Mouse (Mus musculus): ENCODE results near the gene Slamf6.
"Not testable (repeated sequence)": the region's sequence is repeated elsewhere in the genome, so short reads cannot be mapped to it uniquely, and the experiment has no call there.

The Slamf6 gene

GRCm38 (mm10) chr1:171917305-171918039 lies at the start of gene Slamf6:
Gene Slamf6 (plus strand): TSS chr1:171917515.
- no peak for DNase-seq (ENCODE audit: low spot score)

- no peak for DNase-seq (ENCODE audit: low spot score)
These were observed 30.3 kb upstream of the Slamf6 start for GRCm38 (mm10) chr1:171886989-171887388.

DNA sequence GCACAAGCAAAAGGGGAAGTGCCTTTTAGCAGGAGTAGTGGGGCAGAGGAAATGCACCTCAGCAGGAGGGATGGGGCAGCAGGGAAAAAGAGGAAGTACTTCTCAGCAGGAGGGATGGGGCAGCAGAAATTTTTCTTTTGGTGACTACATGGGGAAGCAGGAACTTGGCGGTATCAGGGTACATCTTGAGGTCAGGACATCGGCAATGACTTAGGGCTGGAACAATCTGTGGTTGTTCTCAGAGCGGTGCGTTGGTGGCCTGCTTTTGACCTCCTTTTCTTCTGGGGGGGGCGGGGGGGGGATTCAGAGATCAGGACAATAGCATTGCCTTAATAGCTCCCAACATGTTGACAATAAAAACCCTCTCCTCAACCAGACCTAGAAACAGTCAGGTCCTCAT lies 22.0 kb upstream of the Slamf6 start, which contains the start of gene Gm10521:
TSS of gene Gm10521 (plus strand) at position 301 of the 400 bp plus-strand sequence.
- DNase-seq (ENCODE audit: low spot score): not testable (repeated sequence)

- no peak for DNase-seq (ENCODE audit: low spot score)
These were observed 13.3 kb upstream of the Slamf6 start for GRCm38 (mm10) chr1:171904011-171904410.

GRCm38 (mm10) chr1:171915638-171916458 lies 1.5 kb upstream of the Slamf6 start:
- no peak for DNase-seq (ENCODE audit: low spot score)

DNA sequence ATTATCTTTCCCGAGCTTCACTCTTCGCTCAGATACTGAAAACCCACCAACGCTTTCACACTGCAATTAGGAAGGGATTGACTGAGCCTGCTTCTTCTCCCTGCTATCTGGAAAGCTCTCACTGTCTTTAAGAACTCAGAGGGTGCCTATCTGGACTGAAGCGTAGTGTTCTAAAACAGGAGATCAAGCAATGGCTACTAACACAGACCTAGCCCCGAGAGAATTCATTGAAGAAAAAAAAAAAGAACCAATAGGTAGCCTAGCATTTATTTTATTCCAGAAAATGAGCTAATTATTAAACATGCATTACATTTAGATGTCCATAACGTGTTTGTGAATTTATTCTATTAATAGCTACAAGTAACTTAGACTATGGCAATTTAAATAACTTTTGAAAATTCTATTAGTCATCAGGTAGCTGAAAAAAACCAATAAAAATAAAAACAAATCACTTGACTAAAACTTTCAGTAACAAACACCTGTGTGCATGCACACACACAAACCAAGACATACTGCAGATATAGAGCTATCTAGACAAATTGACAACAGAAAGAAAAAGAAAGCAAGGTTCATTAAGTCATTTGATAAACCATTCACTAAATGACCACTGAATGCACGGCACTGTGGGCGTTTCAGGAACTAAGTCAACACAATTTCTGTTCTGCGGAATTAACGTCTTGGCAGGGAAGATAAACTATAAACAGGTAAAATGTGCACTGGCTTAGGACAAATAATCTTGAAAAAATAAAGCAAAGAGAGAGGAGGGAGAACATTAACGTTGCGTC lies 1.0 kb downstream of the Slamf6 start:
- no peak for DNase-seq (ENCODE audit: low spot score)

GRCm38 (mm10) chr1:171919193-171919592 lies 1.9 kb downstream of the Slamf6 start:
- no peak for DNase-seq (ENCODE audit: low spot score)

GRCm38 (mm10) chr1:171919901-171920510 lies 2.7 kb downstream of the Slamf6 start:
- DNase-seq (ENCODE audit: low spot score): no peak

DNA sequence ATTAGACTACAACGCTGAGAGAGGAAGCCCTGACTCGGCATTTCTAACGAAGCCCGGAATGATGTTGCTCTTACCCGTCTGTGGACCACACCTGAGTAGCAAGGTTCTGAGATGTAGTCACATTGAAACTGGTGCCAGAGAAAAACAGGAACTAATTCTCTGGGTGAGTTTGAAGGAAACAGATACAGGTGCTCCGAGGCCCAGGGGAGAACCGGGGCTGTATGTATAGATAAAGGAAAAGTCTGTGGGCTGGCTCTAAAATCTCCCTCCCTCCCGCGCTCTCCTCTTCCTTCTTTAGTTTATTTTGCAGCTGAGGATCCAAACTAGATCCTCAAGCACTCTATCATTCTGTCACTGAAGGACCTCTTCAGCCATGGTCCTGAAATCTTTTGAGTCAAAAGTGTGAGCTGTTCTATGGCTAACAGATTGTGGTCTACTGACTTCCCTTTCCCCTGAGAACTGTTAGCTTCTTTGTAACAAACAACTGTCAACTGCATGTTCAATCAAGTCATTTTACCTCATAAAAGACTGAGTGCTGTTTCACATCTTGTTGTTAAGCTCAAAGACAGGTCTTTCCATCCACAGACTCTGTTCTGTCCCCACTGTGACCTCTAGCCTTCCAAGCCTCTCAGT lies 3.8 kb downstream of the Slamf6 start:
- DNase-seq (ENCODE audit: low spot score): no peak

GRCm38 (mm10) chr1:171921641-171922040 lies 4.3 kb downstream of the Slamf6 start:
- no peak for DNase-seq (ENCODE audit: low spot score)

DNA sequence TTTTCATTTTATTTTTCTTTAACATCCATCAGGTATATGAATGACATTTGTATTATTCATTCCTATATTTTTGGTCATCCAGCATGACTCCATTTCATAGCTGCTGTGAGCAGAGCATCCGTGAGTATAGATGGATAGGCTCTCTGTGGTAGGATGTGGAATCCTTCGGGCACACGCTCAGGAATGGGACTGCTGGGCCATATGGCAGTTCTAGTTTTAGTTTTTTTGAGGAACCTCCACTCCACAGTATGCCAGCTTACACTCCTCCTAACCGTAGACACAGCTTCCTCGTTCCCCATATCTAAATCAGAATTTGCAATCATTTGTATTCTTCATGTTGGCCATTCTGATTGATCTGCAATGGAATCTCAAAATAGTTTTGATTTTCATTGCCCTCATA lies 5.5 kb downstream of the Slamf6 start:
- no peak for DNase-seq (ENCODE audit: low spot score)

DNA sequence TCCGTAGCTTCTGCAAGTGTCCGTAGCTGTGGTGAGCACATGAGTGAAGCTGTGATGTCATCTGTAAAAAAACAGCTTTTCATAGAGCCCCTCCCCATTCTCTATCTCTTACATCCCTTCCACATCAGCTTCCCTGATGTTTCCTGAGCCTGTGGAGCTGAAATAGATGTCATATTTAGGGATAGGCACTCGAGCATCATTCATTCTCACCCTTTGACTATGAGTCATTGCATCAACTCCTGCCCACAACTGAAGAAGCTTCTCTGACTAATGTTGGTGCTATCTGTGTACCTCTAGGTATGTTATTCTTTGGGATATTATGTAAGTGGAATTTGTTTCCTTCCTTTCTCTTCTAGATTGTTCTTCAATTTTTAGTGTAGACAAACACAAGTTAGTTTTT lies 7.6 kb downstream of the Slamf6 start:
- no peak for DNase-seq (ENCODE audit: low spot score)

DNA sequence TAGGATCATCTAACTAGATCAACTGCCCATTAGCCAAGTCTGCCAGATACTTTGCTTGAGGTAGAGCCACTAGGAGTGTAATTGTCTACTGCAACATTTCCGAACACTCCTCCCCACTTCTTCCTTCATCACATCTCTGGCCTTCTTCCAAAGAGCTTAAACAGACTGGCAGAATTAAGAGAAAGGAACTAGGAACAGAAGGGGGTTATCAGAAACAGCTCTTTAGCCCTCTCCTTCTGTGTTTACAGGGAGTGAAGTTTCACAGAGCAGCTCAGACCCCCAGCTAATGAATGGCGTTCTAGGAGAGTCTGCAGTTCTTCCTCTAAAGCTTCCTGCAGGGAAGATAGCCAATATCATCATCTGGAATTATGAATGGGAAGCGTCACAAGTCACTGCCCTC lies 16.5 kb downstream of the Slamf6 start:
- no peak for DNase-seq (ENCODE audit: low spot score)

- no peak for DNase-seq (ENCODE audit: low spot score)
These were observed 21.9 kb downstream of the Slamf6 start for GRCm38 (mm10) chr1:171938952-171939948.

DNA sequence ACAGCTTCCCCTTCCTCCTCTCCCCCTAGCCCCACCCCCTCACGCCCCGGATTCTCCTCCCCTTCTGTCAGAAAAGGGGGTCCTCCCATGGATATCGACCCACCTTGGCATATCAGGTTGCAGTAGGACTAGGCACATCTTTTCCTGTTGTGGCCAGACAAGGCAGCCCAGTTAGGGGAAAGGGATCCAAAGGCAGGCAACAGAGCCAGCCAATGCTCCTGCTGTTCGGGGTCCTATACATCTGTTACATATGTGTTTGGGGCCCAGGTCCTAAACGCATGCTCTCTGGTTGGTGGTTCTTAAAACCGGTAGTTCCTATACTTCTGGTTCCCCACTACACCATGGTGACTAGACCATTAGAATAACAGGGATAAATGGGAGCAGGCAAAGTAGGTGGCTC lies 23.3 kb downstream of the Slamf6 start:
- DNase-seq (ENCODE audit: low spot score): no peak

DNA sequence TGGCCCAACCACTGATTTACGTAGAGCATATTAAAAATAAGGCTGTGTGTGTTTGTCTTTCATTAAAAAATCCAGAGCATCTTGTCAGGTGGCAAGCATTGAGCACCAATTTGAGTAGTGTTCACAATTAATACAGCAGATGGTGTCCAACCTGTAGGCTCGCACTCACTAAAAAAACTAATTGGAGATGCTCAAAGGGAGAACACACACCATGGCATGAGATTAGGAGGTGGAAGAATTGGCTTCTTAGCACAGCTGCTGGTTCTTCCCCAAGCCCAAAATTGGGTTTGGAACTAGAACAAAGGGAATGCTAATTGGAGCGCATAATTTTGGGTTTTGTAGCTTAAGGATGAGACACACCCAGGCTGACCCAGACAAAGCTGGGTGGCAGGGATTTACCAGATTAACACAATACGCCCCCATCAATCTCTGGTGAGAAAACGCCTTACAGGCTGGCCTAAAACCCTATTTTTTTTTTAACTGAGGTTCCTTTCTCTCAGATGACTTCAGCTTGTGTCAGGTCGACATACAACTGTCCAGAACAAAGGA lies 29.2 kb downstream of the Slamf6 start:
- no peak for DNase-seq (ENCODE audit: low spot score)

DNA sequence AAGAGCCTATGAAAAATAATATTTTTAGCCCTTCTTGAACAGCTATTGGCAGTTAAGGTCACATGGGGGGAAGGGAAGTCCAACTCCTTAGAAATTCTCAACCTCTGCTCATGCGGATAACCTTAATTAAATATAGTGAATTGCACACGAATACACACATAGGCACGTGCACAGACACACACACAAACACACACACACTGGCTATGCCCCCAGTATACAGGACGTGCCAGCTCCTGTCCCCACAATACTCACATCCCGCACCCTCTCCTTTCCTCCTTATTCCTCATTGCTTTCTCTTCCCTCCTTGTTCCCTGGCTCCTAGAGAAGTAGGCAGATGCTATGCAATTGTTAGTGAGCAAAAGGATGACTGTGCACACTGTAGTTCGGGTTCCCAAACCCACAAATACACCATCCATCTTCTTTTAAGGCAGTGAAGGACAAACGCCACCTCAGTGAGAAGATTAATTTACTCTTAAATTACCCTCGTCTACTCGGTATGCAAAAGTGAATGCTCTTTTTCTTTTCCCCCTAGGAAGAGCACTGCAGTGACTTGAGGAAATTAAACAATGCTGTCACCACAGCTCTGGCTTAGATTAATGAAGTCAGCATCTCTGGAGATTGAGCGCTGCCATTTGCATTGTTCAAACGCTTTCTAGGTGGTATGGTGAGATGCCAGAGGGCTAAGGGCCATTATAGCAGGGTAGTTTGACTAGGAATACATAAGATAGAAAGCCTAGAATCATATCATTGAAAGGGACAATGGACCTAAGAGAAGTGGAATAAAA lies 31.0 kb downstream of the Slamf6 start:
- DNase-seq (ENCODE audit: low spot score): no peak

DNA sequence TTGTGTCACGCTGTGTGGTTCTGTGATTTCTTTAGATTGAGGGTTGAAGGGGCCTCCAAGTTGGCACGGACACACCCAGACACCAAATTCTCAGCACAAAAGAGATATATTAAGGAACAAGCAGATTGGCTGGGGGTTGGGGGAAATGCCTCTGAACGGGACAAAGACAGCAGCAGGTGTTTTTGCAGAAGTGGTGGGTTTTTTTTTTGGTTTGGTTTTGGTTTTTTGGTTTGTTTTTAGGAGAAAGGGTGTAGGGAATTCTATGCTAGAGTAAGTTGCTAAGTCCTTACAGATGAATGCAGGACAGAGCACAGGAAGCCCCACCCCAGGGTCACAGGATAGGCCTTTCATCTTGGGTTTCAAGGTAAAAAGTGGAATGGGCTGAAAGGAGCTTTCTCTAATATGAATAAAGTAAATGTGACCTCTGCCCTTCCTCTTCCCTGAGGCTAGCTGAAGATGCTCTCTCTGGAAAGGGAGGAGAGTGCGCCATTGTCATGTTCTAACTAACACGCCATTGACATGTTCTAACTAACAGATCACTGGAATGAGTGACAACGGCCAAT lies 31.7 kb downstream of the Slamf6 start:
- DNase-seq (ENCODE audit: low spot score): no peak

DNA sequence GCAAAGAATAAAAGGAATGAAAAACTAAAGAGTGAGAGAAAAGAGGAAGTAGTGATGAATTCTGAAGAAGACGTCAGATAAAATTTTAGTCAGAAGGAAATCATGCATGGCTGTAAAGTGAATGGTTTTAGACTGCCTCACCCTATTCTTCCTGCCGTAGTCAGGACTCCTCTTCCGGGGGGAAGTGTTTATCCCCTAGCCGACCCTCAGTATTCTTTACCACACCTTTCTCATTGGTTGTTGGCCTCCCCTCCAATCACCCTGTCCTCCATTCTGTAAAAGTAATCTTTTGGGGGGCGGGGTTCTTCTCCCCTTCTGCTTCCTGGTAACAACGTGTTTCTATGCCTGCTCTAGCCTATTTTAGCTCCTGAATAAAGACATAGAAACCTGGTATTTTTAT lies 37.8 kb downstream of the Slamf6 start:
- no peak for DNase-seq (ENCODE audit: low spot score)

Measured in testis, postnatal 14 days (tissue).